Mouse (Mus musculus) limb, embryonic 12.5 days (tissue): ENCODE data around the gene Peli2. TPM values are rescaled to one million over a fixed set of nuclear protein-coding genes. Genes with fewer than 3 reads are reported as not detected.

Experiments used
- ATAC-seq: fragments of 200-750 bp; cut with Nextera tagmentation; 2 replicates; pipeline ENCODE4 v1.8.0; 2017; ENCODE audit warnings: low read depth, moderate TSS enrichment; ENCODE audit not compliant: insufficient number of reproducible peaks, insufficient read depth, low FRiP score, low TSS enrichment
- H3K27ac ChIP-seq: fragments of 300-500 bp; sonication (generic); 2 replicates; pipeline ENCODE4 v1.5.1; 2016; ENCODE audit warnings: mild to moderate bottlenecking, moderate library complexity
- H3K27me3 ChIP-seq: fragments of 300-500 bp; sonication (generic); 2 replicates; pipeline ENCODE4 v1.6.1; 2016; ENCODE audit warnings: mild to moderate bottlenecking, moderate library complexity
- H3K36me3 ChIP-seq: fragments of 300-500 bp; sonication (generic); 2 replicates; pipeline ENCODE4 v1.6.1; 2016; ENCODE audit warnings: mild to moderate bottlenecking, moderate library complexity
- H3K4me1 ChIP-seq: fragments of 300-500 bp; sonication (generic); replicated peaks from 2 replicates; pipeline ENCODE4 v1.6.1; 2016
- H3K4me2 ChIP-seq: fragments of 300-500 bp; sonication (generic); 2 replicates; pipeline ENCODE4 v1.6.1; 2016; ENCODE audit warnings: mild to moderate bottlenecking, moderate library complexity
- H3K4me3 ChIP-seq: fragments of 300-500 bp; sonication (generic); replicated peaks from 2 replicates; pipeline ENCODE4 v1.5.1; 2016; ENCODE audit warnings: mild to moderate bottlenecking
- H3K9ac ChIP-seq: fragments of 300-500 bp; sonication (generic); replicated peaks from 2 replicates; pipeline ENCODE4 v1.6.1; 2016; ENCODE audit warnings: mild to moderate bottlenecking, moderate library complexity
- H3K9me3 ChIP-seq: fragments of 300-500 bp; sonication (generic); 2 replicates; pipeline ENCODE4 v1.6.1; 2016; ENCODE audit warnings: mild to moderate bottlenecking, moderate library complexity
- WGBS: fragments of 180-500 bp; shearing (Covaris S2); methylation state at CpG from one replicate; pipeline ENCODE4 v1.1.7; 2016; 5-methylcytosine and 5-hydroxymethylcytosine counted together
- polyA plus RNA-seq: library from polyadenylated mRNA; unstranded; fragments of >200 nt; fragmentation: Nextera tagmentation; extraction: Ambion mirVana; gene quantifications from 2 replicates; pipeline ENCODE4 v1.2.1, GENCODE M21; 2016

Gene Peli2
- polyA plus RNA-seq, 1 experiment from 2014 or later: 12.3 TPM

DNA sequence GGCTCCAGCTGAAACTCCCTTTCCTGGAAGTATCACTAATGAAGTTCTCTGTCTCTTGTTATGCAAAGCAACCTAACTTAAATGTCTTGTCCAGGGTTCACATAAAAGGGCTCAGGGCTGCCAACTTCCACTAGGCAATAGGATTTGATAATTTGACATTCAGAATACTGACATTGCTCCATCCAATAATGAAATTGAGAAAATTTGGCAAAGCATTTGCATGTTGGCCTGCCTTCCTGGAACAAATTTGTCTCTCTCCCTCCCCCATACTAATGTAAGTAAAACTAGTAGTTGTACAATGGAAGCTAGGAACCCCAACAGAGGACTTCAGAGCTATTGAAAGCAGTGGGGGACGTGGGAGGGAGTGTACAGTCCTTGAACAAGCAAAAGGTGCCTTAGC is 21.3 kb upstream of the Peli2 start:
- no peaks in the 10 kb centered on the region for H3K4me1 ChIP-seq
- H3K4me2 ChIP-seq: no peak overlapping the region
- WGBS: 72% methylated on average over 1 of the region's 1 CpGs
- no peak overlapping the region for H3K27ac ChIP-seq
- H3K27me3 ChIP-seq: no peaks in the 10 kb centered on the region
- no peak overlapping the region for H3K9ac ChIP-seq
- no peak for ATAC-seq
- no peak overlapping the region for H3K4me3 ChIP-seq
- H3K36me3 ChIP-seq: no peaks in the 10 kb centered on the region
- no peaks in the 10 kb centered on the region for H3K9me3 ChIP-seq

DNA sequence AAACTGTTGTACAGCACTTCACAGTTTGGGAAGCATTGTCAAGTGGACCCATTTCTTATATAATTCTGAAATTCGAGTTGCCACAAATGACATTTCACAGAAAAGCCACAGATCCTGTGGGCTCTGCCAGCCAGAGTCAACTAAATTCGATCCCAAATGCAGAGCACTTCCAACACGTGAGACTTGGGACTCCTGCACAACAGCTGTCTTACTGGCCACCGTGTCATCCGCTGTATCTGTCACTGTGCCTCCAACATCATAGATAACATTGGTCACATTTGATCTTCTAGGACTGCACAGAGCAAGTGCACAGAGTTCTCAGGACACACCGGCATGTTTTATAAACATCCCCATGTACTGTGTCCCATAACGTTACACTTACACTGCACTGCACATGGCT is 14.2 kb upstream of the Peli2 start:
- H3K4me1 ChIP-seq: no peaks in the 10 kb centered on the region
- no peaks in the 10 kb centered on the region for H3K36me3 ChIP-seq
- no peak overlapping the region for H3K9ac ChIP-seq
- H3K4me2 ChIP-seq: no peak overlapping the region
- no peak overlapping the region for H3K27ac ChIP-seq
- H3K27me3 ChIP-seq: no peaks in the 10 kb centered on the region
- no peak overlapping the region for H3K4me3 ChIP-seq
- peaks cover 7% of the 10 kb centered on the region; the same call in 1 of the 2 replicates for H3K9me3 ChIP-seq
- WGBS: 84% methylated on average over 7 of the region's 7 CpGs
- no peak for ATAC-seq

DNA sequence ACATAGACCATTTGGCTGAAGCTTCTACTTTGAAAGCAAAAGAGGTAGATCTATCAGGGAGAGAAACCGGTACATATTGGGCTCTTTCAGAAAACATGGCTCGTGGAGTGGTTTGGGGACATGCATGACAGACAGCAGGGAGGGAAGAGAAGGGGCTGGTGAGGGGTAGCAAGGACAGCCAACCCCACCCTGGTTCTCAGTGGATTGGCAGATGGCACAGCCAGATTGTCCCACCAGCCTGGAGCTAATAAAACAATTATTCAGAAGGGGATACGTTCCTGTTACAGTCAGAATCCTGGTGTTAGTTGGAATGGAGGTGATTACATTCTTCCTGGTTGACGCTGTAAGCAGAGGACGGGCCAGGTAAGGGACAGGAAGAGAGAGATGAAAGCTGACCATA is 2.6 kb upstream of the Peli2 start:
- 59% methylated on average over 5 of the region's 5 CpGs for WGBS

DNA sequence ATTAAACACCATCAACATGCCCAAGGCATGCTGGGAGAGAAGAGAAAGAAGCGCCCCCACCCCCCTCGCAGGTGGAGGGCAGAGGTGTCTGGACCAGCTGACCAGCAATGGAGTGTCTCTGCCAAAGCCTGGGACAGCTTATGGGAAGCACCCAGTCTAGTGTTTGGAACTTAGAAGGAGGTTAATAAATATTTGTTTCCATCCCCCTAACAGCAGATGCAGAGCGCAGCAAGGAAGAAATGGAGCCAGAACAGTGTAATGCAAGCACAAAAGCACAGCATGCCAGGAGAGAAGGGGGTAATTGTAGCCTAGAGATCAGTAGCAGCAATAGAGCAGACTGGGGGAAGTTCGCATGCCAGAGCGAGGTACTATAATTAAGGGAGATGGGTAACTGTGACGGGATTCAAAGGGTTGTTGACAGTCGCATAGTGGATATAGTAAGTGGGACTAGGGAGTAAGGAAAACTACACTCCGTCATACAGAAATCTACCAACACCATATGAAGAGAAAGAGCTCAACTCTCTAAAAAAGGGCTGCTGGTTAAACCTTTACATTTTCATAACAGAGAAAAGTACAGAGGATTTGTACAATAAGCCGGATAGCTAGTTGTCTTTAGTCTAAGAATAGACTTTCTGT is 1.5 kb upstream of the Peli2 start:
- 9% methylated on average over 9 of the region's 9 CpGs for WGBS
- Histone ChIP-seq H3K27ac (0 out of 2 replicates have a peak overlapping the region, but pooled peaks have one; percentile 4), H3K27me3 (peaks cover 6% of the 10 kb centered on the region; the same call in 1 of the 2 replicates)

More for the DNA sequence above, 2.6 kb upstream of the Peli2 start:
- Histone ChIP-seq H3K36me3 (no peaks in the 10 kb centered on the region), H3K9me3 (no peaks in the 10 kb centered on the region), H3K4me2 (no peak overlapping the region), H3K27me3 (peaks cover 6% of the 10 kb centered on the region; the same call in 1 of the 2 replicates), H3K9ac (no peak overlapping the region), H3K4me3 (no peak overlapping the region), H3K27ac (no peak overlapping the region), H3K4me1 (peaks cover 17% of the 10 kb centered on the region)
- no peak for ATAC-seq

DNA sequence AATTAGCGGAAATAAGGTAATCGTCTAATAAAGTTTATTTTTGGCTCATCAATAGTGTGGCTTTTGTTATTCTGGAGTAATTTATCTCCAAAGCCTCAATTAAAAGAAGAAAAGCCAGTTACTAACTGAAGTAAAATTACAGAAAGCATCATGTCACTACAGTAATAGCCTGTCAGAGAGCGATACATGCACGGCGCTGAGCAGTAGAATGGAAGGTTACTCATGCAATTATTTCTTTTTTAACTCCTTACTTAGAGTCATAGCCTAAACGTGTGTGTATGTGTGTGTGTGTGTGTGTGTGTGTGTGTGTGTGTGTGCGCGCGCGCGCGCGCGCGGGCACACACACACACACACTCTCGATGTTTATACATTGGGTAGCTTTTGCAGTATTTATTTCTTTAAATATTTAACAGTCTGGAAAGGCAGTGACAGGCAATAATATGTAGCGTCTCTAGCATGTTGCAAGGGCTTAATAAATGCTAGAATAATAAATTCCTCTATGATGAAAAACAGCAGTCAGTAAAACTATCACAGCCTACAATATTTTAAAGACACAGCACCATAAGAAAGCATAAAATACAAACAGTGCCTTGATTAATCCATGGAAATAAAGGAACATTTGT is 864 bp upstream of the Peli2 start:
- peaks cover 6% of the 10 kb centered on the region; the same call in 1 of the 2 replicates for H3K27me3 ChIP-seq
- no peak overlapping the region for H3K27ac ChIP-seq
- H3K4me2 ChIP-seq: peak overlapping the region; percentile 81
- H3K4me3 ChIP-seq: peak overlapping the region; percentile 26
- H3K9me3 ChIP-seq: no peaks in the 10 kb centered on the region
- no peak for ATAC-seq
- 12% methylated on average over 17 of the region's 17 CpGs for WGBS
- peaks cover 31% of the 10 kb centered on the region for H3K4me1 ChIP-seq
- H3K36me3 ChIP-seq: no peaks in the 10 kb centered on the region
- no peak overlapping the region for H3K9ac ChIP-seq

More for the DNA sequence above, 1.5 kb upstream of the Peli2 start:
- no peak overlapping the region for H3K9ac ChIP-seq
- no peaks in the 10 kb centered on the region for H3K9me3 ChIP-seq
- no peak for ATAC-seq
- peaks cover 24% of the 10 kb centered on the region for H3K4me1 ChIP-seq
- no peaks in the 10 kb centered on the region for H3K36me3 ChIP-seq
- H3K4me3 ChIP-seq: peak overlapping the region; percentile 9; the same call in 1 of the 2 replicates
- peak overlapping the region; percentile 81 for H3K4me2 ChIP-seq

DNA sequence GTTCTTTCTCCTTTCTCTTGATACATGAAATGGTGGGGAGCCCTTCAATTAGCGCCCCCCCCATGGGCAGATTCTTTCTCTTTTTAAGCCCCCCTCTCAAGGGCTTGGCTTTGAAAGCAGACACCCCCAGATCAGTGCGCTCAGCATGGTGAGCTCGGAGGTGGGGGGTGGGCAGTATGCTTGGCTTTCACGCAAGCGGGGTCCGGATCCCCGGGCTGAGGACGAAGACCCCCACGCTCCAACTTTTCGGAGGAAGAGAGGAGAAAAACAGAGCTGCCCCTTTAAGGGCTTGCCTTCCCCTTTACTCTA is 226 bp upstream of the Peli2 start:
- ATAC-seq: peak; percentile 56; the same call in 1 of the 2 replicates
- Histone ChIP-seq H3K4me3 (peak overlapping the region; percentile 84), H3K4me1 (peaks cover 37% of the 10 kb centered on the region), H3K9me3 (no peaks in the 10 kb centered on the region), H3K27me3 (peaks cover 6% of the 10 kb centered on the region; the same call in 1 of the 2 replicates), H3K27ac (peak overlapping the region; percentile 90), H3K4me2 (peak overlapping the region; percentile 81), H3K36me3 (no peaks in the 10 kb centered on the region), H3K9ac (peak overlapping the region; percentile 89; the same call in 1 of the 2 replicates)
- 0% methylated on average over 10 of the region's 10 CpGs for WGBS

DNA sequence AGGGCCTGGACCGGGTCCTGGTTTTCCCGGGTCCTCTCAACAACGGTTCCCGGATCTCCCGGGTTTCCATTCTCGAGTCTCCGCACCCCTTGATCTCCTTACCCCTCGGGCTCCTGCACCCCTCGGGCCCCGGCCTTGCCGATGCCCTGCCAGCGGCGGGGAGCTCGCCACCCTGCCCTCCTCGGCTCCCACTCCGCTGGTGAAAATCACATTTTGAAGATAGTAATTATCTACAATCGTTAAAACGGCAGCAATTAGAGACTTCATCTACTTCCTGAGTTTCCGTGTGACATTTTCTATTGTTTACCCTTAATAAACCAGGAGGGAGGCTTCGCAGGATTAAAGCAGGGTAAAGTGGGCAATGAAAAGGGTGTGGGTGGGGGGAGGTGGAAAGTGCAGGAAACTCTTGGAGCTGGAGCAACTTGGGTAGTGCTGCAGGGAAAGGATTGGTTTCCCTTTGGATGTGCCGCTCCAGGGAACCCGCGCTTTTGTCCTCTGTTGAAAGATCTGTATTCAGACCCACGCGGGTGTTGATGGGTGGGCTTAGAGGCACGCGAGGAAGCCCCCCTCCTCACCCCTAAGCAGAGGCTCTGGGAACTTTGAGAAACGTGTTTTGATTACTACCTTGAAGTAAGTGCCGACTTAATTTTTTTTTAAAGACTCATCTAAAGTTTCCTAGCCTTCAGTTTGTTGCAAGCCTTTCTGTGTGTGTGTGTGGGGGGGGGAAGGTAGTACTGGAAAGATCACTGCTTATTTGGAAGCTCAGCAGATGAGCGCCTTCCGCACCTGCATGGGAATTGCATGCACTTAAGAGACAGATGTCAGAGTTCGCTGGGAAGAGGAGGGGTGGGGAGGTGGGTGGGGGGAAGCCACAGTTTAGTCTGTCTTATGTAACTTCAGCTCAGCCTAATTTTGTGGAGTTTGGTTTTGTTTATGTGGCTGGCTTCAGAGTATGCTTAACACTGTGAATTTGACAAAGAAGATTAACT is 1.2 kb downstream of the Peli2 start:
- Histone ChIP-seq H3K4me3 (peak overlapping the region; percentile 84), H3K27ac (peak overlapping the region; percentile 90), H3K4me2 (peak overlapping the region; percentile 81), H3K9ac (peak overlapping the region; percentile 89), H3K4me1 (peaks cover 49% of the 10 kb centered on the region), H3K27me3 (peaks cover 6% of the 10 kb centered on the region; the same call in 1 of the 2 replicates), H3K36me3 (no peaks in the 10 kb centered on the region), H3K9me3 (no peaks in the 10 kb centered on the region)
- WGBS: under 1% methylated on average over 32 of the region's 32 CpGs
- ATAC-seq: no peak

DNA sequence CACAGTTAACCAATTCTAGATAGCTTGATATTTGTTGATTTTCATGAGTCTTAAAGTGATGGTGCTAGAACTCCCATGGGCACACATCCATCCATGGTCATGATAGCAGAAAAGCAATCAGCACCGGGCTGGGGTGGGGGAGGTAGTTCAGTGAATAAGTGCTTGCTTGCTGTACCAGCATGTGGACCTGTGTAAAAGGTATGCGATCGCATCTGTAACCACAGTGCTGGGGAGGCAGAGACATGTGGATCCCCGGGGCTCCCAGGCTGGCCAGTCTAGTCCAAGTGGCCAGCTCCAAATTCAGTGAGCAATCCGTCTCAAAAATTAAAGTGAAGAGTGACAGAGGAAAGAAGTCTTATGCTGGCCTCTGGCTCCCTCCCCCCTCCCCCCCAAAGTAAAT is 3.4 kb downstream of the Peli2 start:
- ATAC-seq: no peak
- peaks cover 58% of the 10 kb centered on the region for H3K4me1 ChIP-seq
- WGBS: 64% methylated on average over 5 of the region's 5 CpGs

DNA sequence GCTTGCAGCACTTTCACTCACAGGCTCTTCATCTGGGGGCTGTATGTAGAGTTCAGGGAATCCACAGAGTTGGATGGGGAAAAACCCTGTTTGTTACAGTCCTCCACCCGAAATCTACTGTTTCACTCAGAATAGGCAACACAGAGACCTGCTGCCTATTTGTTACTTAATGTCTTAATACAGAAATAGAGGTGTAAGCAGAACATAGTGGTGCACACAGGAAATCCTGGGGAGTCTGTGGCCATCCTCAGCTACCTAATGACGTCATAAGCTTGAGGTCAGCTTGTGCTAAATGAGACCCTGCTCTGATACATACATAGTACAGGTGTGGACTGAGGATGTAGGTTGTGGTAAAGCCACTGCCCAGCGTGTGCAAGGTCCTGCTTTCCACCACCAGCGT is 4.2 kb downstream of the Peli2 start:
- no peak for ATAC-seq

More for the DNA sequence above, 3.4 kb downstream of the Peli2 start:
- H3K9ac ChIP-seq: no peak overlapping the region
- H3K4me3 ChIP-seq: no peak overlapping the region
- no peak overlapping the region for H3K4me2 ChIP-seq
- no peaks in the 10 kb centered on the region for H3K36me3 ChIP-seq
- no peak overlapping the region for H3K27ac ChIP-seq
- H3K27me3 ChIP-seq: peaks cover under 1% of the 10 kb centered on the region; the same call in 1 of the 2 replicates
- no peaks in the 10 kb centered on the region for H3K9me3 ChIP-seq

DNA sequence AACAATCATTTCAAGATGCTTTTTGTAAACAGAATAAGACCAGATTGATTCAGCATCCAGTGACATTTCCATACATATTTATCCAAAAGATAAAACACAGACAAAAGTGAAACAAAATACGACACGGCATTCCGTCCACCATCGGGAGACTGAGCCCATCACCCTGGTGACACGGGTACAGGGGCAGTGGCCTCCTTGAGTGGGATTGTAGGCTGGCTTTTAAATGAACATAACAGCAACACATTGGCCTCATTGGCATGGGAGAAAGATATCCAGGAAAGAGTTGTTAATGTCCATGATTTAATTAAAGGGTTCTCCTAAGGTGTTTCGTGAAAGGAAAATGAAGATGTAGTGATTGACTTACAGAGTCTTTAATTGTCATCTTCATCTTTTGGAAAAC is 5.3 kb downstream of the Peli2 start:
- no peak for ATAC-seq
- Histone ChIP-seq H3K36me3 (no peaks in the 10 kb centered on the region), H3K9ac (no peak overlapping the region), H3K27me3 (no peaks in the 10 kb centered on the region), H3K4me1 (peaks cover 61% of the 10 kb centered on the region), H3K4me3 (no peak overlapping the region), H3K27ac (no peak overlapping the region), H3K9me3 (no peaks in the 10 kb centered on the region), H3K4me2 (no peak overlapping the region)
- 87% methylated on average over 6 of the region's 6 CpGs for WGBS

More for the DNA sequence above, 4.2 kb downstream of the Peli2 start:
- Histone ChIP-seq H3K4me3 (no peak overlapping the region), H3K27ac (no peak overlapping the region), H3K4me2 (no peak overlapping the region), H3K36me3 (no peaks in the 10 kb centered on the region), H3K9me3 (no peaks in the 10 kb centered on the region), H3K27me3 (no peaks in the 10 kb centered on the region), H3K9ac (no peak overlapping the region), H3K4me1 (peaks cover 55% of the 10 kb centered on the region)
- WGBS: 64% methylated on average over 4 of the region's 4 CpGs

DNA sequence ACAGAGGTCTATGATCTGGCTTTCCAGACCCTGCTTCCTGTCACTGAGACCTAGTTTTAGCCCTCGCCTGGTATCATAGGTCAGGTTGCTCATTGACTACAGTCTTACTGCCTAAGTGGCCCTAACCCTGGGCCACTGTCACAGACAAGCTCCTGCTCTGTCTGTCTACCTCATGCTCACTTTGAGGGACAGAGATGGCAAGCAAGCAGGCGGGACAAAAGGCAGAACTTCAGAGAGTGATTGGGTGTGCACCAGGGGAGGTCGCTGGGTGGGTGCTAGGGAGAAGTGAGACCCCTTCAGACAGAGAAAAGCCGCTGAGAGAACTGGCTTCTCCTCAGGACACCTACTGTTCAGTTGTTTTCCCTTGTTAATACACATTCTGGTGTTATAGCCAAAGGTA is 6.3 kb downstream of the Peli2 start:
- H3K36me3 ChIP-seq: no peaks in the 10 kb centered on the region
- no peak overlapping the region for H3K9ac ChIP-seq
- no peak for ATAC-seq
- H3K4me3 ChIP-seq: no peak overlapping the region
- H3K27ac ChIP-seq: no peak overlapping the region
- 75% methylated on average over 4 of the region's 4 CpGs for WGBS
- H3K4me2 ChIP-seq: no peak overlapping the region
- H3K9me3 ChIP-seq: no peaks in the 10 kb centered on the region
- H3K27me3 ChIP-seq: no peaks in the 10 kb centered on the region
- peaks cover 71% of the 10 kb centered on the region for H3K4me1 ChIP-seq
